Mouse (Mus musculus) thymus, postnatal 36 days (tissue): ENCODE results near the gene Mrrf.

ENCODE experiments used
- DNase-seq, 2 experiments: peaks; one replicate each; pipeline ENCODE4 v3.0.0; 2022; ENCODE audit warnings: mixed read lengths in 2 of 2

Gene Mrrf

DNA sequence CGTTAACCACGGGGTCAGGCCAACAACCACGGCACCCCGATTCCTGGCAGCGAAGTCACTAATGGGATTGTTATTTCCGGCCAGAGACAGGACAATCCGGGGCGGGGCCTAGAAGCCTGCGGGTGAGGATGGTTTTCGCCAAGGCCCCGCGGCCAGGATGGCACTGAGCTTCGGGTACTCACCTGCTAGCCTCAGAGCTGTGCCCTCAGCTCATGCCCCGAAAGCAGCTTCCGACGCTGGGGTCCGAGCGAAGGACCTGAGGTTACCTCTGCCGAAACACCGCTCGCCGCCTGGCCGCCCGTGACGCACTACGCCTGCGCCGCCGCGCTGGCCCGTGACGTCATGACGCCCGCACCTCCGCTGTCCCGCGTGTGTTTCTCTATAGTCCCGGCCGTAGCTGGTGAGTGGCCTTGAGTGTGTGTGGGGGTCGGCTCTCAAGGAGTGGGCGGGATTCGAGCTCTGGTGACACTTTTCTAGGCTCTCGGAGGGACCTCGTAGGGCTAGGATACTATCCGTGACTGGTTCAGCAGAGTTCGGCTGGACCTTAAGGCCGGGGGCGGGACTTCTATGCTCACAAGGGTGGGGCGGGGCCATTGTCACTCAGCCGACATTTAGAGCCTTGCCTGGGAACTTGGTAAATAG, at the start of gene Mrrf, which contains the start of gene Rbm18:
TSS of gene Mrrf (plus strand) at position 90 of the 642 bp plus-strand sequence.
TSS of gene Rbm18 (minus strand) at position 474 of the 642 bp plus-strand sequence.
- peak; percentile 87 to 90 for DNase-seq

DNA sequence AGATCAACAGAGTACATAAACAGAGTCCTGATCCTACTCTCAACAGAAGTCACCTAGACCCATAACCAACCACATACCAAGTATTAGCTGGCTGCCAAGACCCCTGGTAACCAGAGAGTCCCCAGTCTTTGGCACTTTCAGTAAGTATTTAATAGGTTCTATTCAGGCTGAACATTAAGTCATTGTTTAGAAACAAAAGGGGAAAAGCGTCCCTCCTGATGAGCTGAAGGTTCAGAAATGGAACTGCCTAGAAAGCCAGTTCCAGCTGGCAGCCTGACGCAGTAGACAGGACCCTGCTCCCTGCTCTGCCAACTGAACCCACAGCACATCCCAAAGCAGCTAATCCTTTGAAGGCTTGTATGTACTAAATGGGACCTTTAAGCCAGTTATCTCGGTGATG, 47.0 kb upstream of the Mrrf start:
- no peak for DNase-seq

DNA sequence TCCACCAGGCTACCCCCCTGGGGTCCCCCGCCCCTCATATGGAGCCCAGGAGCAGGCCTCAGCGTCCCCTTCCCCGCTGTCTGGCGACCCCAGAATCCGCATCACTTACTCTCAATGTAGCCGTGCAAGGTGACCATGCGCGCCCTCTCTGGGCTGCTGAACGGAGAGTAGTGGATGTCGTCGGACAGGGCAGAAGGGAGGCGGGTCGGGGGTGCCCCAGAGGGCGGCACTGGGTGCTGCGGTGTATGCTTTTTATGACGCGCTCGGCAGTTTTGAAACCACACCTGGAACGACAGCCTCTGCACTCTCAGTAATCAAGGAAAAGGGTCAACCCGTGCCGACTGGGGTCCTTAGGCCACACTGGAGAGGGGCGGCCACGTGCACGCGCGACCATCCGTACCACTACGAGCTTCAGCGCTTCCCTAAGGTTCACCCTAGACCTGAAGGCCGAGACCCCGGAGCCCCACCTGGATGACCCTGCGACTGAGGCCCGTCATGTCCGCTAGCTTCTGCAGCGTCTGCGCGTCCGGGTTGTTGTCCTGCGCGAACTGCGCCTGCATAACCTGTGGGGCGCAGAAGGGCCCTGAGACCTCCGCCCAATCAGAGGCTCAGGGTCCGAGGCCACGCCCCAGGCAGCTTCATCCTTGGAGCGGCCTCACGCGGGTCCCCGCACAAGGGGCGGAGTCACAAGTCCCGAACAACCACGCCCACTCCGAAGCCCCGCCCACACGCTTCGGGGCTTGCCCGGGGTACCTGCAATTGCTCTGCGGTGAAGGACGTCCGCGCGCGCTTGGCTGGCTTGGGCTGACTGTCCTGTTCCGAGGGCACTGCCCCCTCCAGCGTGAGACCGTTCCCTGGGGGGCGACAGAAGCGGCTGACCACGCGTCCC, 45.1 kb upstream of the Mrrf start:
- peak; percentile 64 to 72 for DNase-seq

DNA sequence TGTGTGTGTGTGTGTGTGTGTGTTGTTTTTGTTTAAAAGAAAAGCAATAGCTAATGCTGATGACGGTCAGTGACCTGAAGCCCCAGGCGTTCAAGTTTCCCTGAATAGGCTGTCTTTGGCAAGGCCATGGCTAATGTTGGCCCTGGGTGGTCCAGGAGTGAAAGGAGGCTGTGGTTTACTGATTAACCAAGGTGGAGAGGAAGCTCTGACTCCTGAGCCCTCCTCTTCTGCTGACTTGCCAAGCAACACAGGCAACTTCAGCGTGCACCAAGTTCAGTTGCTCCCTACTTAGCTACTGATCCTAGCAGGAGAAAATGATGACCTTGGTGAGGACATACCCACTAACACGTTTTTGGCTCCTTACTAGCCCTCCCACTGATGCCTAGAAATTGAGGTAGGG, 43.4 kb upstream of the Mrrf start:
- no peak for DNase-seq

DNA sequence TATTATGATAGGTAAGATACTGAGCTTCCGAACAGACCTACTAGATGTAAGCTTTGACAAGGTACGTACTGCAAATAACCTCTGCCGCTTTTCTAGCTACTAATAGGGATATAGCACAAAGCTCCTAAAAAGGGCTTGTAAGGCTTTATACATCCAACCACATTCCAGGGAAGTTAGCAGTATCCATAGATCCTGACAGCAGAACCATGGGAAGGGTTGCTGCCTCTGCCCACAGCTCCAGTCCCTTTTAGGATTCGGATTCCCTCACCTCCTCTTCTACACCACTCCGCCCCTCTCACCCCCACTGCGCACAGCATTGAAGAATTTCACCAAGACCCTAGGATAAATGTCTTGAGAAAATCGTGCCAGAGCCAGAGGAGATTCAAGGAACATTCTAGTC, 42.9 kb upstream of the Mrrf start:
- no peak for DNase-seq

DNA sequence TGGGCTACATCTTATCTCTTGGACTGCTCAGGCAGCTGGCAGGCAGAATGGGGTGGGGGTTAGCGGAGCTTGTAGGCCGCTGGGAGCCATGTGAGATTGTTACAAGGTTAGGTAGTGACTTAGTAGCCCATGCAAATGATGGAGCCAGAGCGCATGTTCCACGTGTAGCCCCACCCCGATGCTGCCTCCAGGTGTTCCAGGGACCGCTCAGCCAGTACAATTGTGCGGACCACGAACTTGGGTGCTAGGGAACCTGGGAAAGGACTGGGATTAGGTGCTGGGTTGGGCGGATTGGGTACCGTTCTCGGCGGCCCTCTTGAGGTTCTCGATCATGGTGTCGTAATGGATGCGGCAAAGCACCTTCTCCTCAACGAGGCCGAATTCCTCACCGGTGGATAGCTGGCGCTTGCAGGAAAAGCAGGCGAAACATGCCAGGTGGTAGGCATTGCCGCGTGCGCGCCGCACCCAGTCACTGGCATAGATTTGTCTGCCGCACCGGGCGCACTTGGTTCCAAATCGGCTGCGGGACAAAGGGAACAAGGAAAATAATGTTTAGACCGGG, 42.2 kb upstream of the Mrrf start:
- DNase-seq, result no peak

DNA sequence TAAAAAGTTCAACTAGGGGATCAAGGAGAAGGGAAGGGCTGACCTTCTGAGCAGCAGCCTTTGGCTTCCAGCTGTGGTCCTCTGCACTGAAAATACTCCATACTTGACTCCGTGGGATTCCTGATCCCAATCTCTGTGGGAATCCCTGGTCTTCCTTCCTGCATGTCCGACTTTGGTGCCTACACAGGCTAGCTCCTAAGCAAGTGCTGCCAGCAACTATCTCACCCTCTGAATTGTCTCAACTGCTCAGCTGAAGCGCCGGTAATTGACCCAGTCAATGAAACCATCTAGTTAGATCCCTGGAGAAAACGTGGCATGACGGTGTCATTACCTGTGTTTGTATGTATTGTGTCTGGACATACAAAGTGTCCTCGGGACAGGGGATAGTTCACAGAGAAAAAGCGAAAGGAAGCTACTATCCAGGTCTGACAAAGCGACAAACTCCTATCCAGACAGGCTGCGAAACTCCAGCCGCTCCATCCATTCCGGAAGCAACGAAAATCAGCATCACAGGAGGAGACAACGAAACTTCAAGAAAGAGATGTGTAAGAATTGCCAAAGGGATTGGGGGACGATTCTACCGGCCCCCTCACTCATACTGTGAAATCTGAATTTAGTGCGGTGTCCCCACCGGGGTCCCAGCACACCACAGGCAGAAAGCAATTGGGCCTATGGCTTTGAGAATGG, 38.9 kb upstream of the Mrrf start:
- DNase-seq, result no peak

DNA sequence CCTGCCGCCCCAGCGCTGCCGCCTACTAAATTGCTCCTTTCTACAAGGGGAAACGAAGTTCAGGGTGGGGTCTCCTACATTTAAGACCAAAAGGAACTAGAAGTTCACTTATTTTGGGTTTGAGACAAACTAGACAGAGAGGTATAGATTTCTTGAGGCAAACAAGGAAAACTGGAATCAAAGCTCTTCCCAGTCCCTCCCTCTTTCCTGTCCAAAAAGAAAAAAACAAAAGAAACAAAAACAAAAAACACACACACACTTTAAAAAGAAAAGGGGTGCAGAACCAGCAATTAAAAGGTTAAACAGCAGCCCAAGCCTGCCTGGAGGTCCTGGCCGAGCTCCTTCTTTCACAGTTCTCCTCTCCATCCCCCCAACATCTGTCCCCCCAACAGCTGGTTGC, 38.2 kb upstream of the Mrrf start:
- no peak for DNase-seq

DNA sequence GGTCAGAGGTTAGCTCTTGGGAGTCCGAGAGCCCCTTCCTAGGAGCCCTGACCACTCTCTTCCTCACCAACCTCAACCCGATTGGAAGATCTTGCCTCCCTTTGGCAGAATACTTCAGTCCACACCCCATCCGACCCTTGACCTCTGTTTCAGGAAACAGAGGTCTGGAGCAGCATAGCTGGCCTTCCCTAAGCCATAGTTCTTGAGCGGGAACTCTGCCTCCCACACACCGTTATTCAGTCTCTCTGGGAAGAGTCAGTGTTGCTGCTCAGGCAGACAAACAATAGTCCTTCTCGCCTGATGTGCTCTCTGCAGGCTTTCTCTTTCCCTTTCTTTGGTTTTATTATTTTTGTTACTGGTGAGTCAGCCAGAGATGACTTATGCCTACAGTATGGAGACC, 36.5 kb upstream of the Mrrf start:
- no peak for DNase-seq

DNA sequence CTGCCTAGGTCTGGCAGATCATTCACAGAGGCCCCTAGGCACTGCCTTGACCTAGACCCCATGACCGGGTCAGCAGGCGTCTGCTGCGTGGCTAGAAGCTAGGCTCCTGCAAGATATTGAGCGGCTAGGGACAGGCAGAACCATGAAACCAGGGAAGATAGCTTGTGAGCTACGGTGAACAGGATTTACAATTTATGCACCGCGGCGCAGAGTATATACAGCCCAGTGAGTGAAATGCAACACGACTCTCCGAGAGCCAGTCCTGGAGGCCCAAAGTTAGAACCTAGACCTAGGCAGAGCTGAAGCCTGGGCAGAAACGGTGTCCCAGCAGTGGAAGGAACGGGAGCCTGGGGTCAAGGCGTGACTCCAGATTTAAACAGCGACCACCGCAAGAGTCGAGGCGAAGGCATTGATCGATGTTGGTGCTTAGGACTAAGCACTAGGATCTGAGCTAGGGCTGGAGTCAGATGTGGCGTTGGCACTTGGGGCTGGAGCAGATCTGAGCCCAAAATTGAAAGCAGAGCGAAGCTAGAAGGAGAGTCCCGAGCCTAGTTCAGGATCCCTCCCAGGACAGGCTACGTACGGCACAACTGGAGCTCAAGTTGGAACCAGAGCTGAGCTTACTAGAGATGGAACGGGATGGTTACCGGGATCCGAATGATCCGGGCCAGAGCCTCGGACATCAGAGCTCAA, 34.2 kb upstream of the Mrrf start:
- no peak for DNase-seq

DNA sequence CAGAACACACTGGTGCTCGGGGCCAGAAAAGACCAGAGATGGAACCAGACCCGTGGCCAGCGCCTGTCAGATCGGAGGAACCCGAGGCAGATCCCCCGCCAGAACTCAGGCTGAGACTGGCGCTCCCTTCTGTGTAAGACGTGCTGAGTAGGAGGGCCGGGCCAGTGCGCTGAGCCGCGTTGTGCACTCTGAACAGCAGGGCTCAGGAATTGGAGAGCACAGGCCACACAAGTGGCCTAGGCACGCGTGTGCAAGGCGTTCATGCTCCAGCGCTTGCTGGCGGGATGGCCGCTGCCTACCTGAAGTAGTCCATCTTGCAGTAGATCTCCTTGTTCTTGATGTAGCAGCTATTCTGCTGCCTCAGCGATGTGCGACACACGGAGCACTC, 33.6 kb upstream of the Mrrf start:
- DNase-seq, result no peak

DNA sequence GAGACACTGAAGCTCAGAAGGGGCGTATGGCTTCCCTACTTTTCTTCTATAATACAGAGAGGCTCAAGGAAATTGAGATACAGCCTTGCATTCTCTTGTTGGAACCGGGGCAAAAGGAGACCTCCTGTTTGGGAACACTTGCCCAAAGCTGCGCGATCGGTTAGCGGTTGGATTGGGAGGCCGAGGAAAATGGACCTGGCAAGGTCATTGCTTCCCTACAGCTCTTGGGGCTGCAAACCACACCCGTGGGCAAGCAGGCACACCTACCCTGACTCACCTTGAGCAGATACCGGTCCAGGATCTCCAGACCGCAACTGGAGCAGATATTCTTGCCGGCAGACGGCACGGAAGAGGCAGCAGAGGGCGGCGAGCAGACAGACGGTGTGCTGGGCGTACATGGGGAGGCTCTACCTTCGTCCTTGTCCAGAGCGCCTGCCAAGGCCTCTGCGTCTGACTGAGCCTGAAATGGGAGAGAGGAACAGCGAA, 33.1 kb upstream of the Mrrf start:
- no peak for DNase-seq

DNA sequence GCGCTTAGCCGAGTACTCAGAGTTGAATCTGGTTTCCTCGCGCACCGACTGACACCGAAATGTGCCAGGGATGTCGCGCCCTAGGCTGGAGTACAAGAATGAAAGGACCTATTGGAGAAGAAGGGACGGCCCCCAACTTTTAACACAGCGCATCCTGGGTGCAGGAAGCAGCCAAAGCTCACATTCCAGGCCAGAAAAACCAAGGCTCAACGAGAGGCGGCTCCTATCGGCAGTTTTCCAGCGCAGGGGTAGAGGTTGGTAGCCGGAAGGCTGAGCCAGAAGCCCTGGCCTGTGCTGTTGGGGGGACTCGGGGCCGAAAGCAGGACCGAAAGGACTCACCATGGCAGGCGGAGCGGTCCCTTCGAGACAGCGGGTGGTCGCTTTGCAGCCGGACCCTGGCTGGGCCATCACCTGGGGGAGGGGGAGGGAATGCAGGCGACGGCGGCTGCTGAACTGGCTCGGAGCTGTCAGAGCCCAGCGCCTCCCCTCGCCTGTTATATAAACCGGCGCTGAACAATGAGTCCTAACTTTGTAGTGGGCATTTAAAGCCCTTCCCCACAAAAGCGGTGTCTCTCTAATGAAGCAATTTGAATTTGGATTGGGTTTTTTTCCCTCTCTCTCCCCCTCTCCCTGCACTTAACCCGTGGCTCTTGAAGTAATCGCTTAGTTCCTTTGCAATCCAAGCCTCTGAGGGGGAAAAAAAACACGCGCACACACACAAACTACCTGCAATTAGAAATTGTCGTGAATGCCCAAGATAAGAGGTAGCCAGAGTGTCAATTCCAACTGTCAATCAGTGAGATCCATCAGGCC, 32.4 kb upstream of the Mrrf start:
- DNase-seq, result no peak

DNA sequence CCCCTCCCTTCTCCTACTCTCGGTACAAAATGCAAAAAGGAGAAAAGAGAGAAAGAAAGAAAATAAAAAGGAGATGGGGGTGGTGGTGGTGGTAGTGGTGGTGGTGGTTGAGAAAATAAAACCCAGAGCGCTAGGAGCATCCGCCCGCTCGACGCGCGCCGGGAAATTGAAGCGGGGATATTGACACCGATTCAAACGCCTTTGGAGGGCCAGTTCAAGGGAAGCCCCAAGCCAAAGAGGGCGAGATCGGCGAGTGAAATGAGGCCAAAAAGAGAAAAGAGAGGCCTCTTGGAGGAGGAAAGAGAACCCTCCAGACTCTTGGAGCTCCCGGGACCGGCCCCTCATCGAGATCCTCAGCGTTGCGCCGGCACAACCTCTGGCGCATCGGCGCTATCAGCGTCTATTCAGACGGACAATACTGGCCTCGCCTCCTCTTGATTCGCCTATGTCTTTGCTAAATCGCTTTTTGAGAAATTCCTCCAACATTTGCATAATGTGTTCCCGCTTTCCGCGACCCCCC, 31.7 kb upstream of the Mrrf start:
- DNase-seq, result no peak

DNA sequence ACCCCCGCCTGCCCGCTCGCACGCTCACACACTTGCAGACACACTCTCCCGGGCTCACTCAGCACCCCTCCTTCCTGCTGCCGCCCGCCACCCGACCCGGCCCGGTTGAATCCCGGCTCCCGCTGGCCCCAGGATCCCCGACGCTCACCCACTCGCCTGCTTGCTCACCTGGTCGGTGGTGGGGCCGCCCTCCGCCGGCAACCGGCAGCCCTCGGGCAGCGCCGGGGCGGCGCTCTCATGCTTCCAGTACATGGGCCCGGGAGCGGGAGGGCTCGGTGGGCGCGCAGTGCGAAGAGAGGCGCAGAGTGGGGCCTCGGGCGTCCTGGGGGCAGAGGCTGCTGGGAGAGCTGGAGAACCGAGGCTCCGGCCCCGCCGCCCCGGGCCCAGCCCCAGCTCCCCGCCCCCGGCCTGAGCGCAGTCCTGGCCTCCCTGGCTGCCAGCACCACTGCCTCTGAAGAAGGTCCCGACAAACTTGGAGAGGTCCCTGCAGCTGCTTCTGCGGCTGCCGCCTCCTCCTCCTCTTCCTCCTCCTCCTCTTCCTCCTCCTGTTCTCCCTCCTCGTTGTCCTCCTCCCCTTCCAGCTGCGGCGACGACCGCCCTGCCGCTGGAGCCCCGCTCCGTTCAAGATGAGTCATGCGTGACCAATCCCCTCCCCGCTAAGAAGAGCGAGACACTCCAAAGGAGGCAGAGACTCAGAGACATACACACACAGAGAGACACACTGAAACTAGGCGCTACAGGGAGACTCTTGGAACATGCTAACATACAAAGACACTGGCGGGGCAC, 31.0 kb upstream of the Mrrf start, which contains the start of gene Lhx6:
TSS of gene Lhx6 (minus strand) at position 453 of the 786 bp plus-strand sequence.
- DNase-seq, result no peak

DNA sequence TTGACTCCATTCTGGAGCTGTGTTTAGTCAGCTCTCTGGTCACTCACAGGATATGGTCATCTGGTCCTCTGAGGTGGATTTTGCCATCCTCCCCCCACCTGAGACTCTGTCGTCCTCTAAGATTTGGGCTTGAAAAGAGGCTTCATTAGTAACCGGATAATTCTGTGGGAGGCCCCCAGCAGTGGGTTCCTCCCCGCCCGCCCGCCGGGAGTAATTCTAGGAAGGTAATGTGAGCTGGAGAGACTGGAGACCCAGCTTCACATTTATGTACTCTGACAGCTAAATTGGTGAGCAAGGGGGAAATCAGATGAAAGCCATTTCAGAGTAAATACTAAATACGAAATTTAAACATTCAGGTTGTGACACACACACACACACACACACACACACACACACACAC, 27.6 kb upstream of the Mrrf start:
- no peak for DNase-seq

DNA sequence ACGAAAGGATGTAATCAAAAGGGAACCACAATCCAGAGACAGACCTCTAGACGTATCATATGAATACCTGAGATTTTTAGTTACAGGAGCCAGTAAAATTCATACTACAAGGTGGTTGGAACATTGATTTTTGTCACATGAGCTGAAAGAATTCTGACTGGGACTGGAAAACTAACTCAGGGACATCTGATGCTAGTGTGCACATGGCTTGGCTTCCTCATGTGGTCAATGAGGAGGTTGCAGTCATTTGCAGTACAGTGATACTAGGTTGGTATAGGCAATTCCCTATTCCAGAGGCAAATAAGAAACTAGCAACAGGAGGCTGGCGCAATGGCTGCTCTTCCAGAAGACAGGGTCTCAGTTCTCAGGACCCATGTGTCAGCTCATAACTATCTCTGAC, 23.6 kb upstream of the Mrrf start:
- DNase-seq, result no peak

DNA sequence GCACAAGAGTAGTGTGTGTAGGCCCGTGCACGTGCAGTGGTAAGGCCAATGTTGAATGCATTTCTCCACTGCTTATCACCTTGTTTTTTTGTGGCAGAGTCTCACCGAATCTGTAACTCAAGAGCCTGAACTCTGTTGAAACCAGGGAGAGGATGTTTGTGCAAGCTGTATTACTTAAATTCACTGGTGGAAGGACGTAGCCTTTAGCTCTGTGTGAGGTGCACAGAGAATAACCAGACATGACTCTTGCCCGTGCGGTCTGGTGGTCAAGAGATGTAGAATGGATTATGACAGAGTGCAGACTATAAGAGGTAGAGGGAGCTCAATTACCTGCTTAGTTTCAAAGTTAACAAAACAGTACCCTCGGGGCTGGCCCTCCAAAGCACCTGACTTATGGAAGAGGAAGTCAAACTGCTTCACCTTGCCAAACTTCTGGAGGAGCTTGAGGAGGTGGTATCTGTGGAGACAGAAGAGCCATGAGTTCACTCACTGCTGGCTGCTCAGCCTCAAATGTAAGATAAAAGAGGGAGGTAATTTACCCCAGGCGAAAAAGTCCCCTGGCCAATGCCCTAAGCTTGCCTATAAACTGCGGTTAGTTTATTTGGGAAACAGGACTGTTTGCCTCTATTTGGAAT, 9.3 kb upstream of the Mrrf start:
- no peak for DNase-seq

DNA sequence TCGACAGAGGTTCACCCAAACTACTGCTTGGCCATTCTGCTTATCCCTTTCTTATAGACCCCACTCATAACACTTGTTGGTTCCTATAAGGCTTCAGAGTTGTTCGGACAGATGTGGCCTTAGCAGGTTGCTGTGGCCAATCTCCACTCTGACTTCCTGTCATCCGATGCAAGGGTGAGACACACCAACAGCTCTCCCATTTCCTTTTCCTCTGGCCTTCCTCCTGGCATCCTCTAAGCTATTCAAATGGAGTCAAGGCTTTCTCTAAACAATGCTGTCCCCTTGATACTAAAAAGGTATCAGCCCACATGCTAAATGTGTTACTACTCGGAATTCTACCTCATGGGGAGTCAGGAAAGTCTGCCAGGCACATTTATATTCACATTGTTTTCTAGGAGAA, 8.2 kb upstream of the Mrrf start:
- DNase-seq, result no peak

DNA sequence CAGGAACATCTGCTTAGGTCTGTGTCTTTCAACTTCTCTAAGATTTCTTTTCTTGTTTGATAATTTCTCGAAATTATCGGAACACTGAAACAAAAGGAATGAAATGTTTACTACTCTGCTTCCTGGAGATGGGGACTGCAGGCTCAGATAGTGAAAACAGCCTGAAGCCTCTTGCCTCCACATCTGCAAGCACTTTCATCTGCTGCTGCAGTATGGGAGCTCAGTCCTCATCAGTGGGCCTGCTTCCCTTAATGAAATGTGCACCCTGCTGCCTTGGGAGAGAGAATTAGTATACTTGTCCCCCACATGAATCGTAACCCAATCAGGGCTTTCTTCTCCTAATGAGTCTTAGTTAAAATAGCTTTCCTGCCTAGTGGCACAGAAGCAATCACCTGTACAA, 7.1 kb upstream of the Mrrf start:
- no peak for DNase-seq
